Mouse (Mus musculus): Measurements from ENCODE around the gene Litaf. TPM values are rescaled to one million over a fixed set of nuclear protein-coding genes. Genes with fewer than 3 reads are reported as not detected.
A peak's percentile ranks its signal among the peaks of the same experiment; 100 is the strongest.

Litaf gene
- polyA plus RNA-seq, 1 experiment from 2014 or later = 69.5 TPM

DNA sequence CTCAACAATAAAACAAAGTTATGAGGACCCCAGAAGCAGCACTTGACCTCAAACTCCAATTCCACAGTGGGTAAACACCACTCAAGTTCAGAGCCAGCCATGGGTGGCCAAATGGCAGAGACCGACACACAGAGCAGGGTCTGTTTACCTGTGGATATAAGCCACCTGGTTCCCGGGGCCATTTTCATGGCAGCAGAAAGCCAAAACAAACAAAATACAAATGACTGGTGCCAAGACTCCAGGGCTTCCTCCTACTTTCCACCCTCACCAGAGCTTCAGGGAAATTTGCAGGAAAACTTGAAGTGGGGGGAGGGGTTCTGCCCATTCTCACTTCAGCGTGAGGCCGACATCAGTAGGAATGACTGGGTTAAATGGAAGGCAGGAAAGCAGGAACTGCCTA, 75.2 kb downstream of the Litaf start:
- ATAC-seq (ENCODE audit: low FRiP score, low TSS enrichment) = no peak
- DNase-seq (ENCODE audit: low spot score) = no peak
- Histone ChIP-seq H3K27ac (replicated peaks) (peak overlapping the region; percentile 97), H3K27me3 (ENCODE audit: control insufficient read depth, insufficient read depth, low read length) (no peaks in the 10 kb centered on the region), H3K4me3 (ENCODE audit: low read depth, low read length) (peak overlapping the region; percentile 85; the same call in 1 of the 2 replicates), H3K4me2 (replicated peaks; ENCODE audit: low read depth) (peak overlapping the region; percentile 74; the same call in 1 of the 2 replicates), H3K36me3 (ENCODE audit: control insufficient read depth, insufficient read depth, low read length) (0 out of 2 replicates have a peak, but pooled peaks cover 2% of the 10 kb centered on the region), H3K9me3 (ENCODE audit: control insufficient read depth, low read length) (no peaks in the 10 kb centered on the region), H3K9ac (ENCODE audit: low read length) (no peak overlapping the region), H3K4me1 (replicated peaks; ENCODE audit: control insufficient read depth, insufficient read depth) (no peaks in the 10 kb centered on the region)
- TF ChIP-seq EP300 (optimal IDR thresholded peaks at IDR 0.05) = no peak
- no peak for TF ChIP-seq CTCF (IDR thresholded peaks at IDR 0.05; ENCODE audit: low read depth)
- WGBS = 53% methylated on average over 4 of the region's 4 CpGs

DNA sequence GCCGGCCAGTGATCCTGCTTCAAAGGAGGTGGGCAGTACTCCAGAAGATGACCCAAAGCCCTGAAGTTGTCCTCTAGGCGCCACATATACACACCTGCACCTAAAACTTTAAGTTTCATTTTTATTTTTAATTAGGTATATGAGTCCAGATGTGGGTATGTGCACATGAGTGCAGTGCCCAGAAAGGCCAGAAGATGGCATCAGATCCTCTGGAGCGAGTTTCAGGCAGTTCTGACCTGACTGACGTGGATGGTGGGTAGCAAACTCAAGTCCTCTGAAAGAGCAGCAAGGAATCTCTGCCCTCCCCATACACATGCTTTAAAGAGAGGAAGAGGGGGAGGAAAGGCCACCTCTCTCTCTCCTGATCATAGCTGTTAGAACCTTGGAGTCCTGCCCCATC, 76.1 kb downstream of the Litaf start:
- H3K27ac ChIP-seq (replicated peaks) = no peak overlapping the region
- no peak overlapping the region for H3K4me3 ChIP-seq (ENCODE audit: low read depth, low read length)
- H3K9me3 ChIP-seq (ENCODE audit: control insufficient read depth, low read length) = no peaks in the 10 kb centered on the region
- H3K27me3 ChIP-seq (ENCODE audit: control insufficient read depth, insufficient read depth, low read length) = no peaks in the 10 kb centered on the region
- no peak for TF ChIP-seq EP300 (optimal IDR thresholded peaks at IDR 0.05)
- TF ChIP-seq CTCF (IDR thresholded peaks at IDR 0.05; ENCODE audit: low read depth) = peak; percentile 58
- no peaks in the 10 kb centered on the region for H3K4me1 ChIP-seq (replicated peaks; ENCODE audit: control insufficient read depth, insufficient read depth)
- H3K4me2 ChIP-seq (replicated peaks; ENCODE audit: low read depth) = no peak overlapping the region
- ATAC-seq (ENCODE audit: low FRiP score, low TSS enrichment) = no peak
- no peak overlapping the region for H3K9ac ChIP-seq (ENCODE audit: low read length)
- 0 out of 2 replicates have a peak, but pooled peaks cover 2% of the 10 kb centered on the region for H3K36me3 ChIP-seq (ENCODE audit: control insufficient read depth, insufficient read depth, low read length)
- 95% methylated on average over 4 of the region's 4 CpGs for WGBS
- peak; percentile 28 for DNase-seq (ENCODE audit: low spot score)

DNA sequence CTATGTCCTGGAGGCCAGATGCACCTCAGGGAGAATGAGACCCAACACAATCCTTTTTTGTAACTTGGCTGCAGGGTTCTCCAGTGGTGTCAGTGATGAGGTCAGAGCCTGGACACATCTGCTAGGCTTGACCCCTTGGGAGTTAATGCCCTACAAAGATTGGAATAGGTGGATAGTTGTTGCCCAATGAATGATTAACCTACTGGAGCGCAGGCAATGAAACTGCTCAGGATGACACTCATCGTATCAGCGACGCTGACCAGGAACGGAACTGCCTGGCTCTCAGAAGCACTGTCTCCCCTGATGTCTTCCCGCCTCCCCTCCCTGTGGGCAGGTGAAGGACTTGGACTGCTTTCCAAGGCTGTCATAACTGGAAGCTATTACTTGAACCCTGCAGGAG, 76.6 kb downstream of the Litaf start:
- TF ChIP-seq EP300 (optimal IDR thresholded peaks at IDR 0.05) (no peak), CTCF (IDR thresholded peaks at IDR 0.05; ENCODE audit: low read depth) (no peak)
- DNase-seq (ENCODE audit: low spot score) = no peak
- Histone ChIP-seq H3K9ac (ENCODE audit: low read length) (no peak overlapping the region), H3K4me1 (replicated peaks; ENCODE audit: control insufficient read depth, insufficient read depth) (no peaks in the 10 kb centered on the region), H3K4me3 (ENCODE audit: low read depth, low read length) (no peak overlapping the region), H3K4me2 (replicated peaks; ENCODE audit: low read depth) (no peak overlapping the region), H3K9me3 (ENCODE audit: control insufficient read depth, low read length) (no peaks in the 10 kb centered on the region), H3K27me3 (ENCODE audit: control insufficient read depth, insufficient read depth, low read length) (no peaks in the 10 kb centered on the region), H3K27ac (replicated peaks) (no peak overlapping the region), H3K36me3 (ENCODE audit: control insufficient read depth, insufficient read depth, low read length) (0 out of 2 replicates have a peak, but pooled peaks cover 2% of the 10 kb centered on the region)
- no peak for ATAC-seq (ENCODE audit: low FRiP score, low TSS enrichment)
- WGBS = 96% methylated on average over 6 of the region's 6 CpGs

DNA sequence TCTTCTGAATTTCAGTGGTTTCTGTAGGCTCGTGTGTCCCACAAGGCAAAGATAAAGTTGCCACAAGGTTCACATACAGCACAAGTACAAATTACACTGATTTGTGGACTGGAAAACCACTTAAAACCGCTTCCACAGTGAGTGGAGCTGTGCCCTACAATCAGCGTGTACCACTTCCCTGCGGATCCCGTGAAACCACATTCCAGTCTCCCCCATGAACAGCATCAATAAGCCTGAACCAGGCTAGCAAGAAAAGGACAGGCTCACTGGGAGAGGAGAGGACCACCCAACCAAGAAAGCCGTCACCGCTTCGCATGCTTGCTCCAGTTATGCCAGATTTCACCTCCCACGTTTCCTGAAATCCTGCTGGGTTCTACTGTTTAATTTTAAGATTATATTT, 77.7 kb downstream of the Litaf start:
- Histone ChIP-seq H3K27me3 (ENCODE audit: control insufficient read depth, insufficient read depth, low read length) (no peaks in the 10 kb centered on the region), H3K9me3 (ENCODE audit: control insufficient read depth, low read length) (no peaks in the 10 kb centered on the region), H3K36me3 (ENCODE audit: control insufficient read depth, insufficient read depth, low read length) (0 out of 2 replicates have a peak, but pooled peaks cover 2% of the 10 kb centered on the region), H3K4me1 (replicated peaks; ENCODE audit: control insufficient read depth, insufficient read depth) (no peaks in the 10 kb centered on the region), H3K27ac (replicated peaks) (peak overlapping the region; percentile 41), H3K4me3 (ENCODE audit: low read depth, low read length) (no peak overlapping the region), H3K9ac (ENCODE audit: low read length) (no peak overlapping the region), H3K4me2 (replicated peaks; ENCODE audit: low read depth) (no peak overlapping the region)
- no peak for ATAC-seq (ENCODE audit: low FRiP score, low TSS enrichment)
- WGBS = 70% methylated on average over 9 of the region's 9 CpGs
- DNase-seq (ENCODE audit: low spot score) = no peak
- TF ChIP-seq EP300 (optimal IDR thresholded peaks at IDR 0.05) (no peak), CTCF (IDR thresholded peaks at IDR 0.05; ENCODE audit: low read depth) (no peak)

DNA sequence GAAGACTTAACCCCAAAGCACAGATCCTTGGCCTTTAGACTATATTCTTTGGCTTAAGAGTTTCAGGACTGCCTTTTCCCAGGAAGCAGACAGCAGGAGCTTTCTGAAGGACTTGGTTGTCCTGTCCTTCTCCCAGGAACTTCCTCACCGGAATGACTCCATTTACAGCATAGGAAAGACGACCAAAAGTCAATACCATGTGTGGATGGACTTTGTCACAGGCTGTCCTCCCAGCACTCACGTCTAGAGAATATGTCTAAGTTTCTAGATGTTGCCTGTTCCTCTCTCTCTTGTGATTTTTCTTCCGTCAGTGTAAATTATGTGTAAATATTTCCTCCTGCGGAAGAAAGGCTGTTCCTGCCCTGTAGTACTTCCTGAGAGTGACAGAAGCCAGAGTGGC, 81.4 kb downstream of the Litaf start:
- DNase-seq (ENCODE audit: low spot score) (no peak), ATAC-seq (ENCODE audit: low FRiP score, low TSS enrichment) (no peak)
- no peak overlapping the region for H3K4me2 ChIP-seq (replicated peaks; ENCODE audit: low read depth)
- TF ChIP-seq CTCF (IDR thresholded peaks at IDR 0.05; ENCODE audit: low read depth) (no peak), EP300 (optimal IDR thresholded peaks at IDR 0.05) (no peak)
- no peak overlapping the region for H3K4me3 ChIP-seq (ENCODE audit: low read depth, low read length)
- no peaks in the 10 kb centered on the region for H3K4me1 ChIP-seq (replicated peaks; ENCODE audit: control insufficient read depth, insufficient read depth)
- H3K27me3 ChIP-seq (ENCODE audit: control insufficient read depth, insufficient read depth, low read length) = no peaks in the 10 kb centered on the region
- 38% methylated on average over 5 of the region's 5 CpGs for WGBS
- no peaks in the 10 kb centered on the region for H3K9me3 ChIP-seq (ENCODE audit: control insufficient read depth, low read length)
- H3K27ac ChIP-seq (replicated peaks) = no peak overlapping the region
- no peaks in the 10 kb centered on the region for H3K36me3 ChIP-seq (ENCODE audit: control insufficient read depth, insufficient read depth, low read length)
- no peak overlapping the region for H3K9ac ChIP-seq (ENCODE audit: low read length)

DNA sequence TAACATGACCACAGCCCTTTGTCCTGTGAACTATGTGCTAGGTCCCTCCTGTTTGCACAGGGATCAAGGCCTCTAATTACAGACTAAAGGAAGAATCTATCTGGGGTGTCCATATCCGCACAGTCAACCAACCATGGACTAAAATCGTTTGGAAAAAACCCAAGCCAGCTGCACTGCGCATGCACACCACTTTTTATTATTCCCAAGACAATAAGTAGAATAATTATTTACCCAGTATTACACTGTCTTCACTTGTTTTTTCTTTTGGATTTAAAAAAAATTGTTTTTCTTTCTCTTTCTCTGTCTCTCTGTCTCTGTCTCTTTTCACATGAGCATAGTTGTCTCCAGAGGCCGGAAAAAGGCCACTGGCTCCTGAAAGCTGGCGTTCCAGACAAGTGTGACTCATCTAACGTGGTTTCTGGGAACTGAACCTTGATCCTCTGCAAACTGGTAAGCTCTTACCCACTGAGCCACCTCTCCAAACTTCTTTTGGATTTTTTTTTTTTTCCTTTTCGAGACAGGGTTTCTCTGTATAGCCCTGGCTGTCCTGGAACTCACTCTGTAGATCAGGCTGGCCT, 84.4 kb downstream of the Litaf start:
- ATAC-seq (ENCODE audit: low FRiP score, low TSS enrichment) (no peak), DNase-seq (ENCODE audit: low spot score) (no peak)
- WGBS = 46% methylated on average over 7 of the region's 7 CpGs
- TF ChIP-seq EP300 (optimal IDR thresholded peaks at IDR 0.05) = no peak
- TF ChIP-seq CTCF (IDR thresholded peaks at IDR 0.05; ENCODE audit: low read depth) = no peak
- Histone ChIP-seq H3K36me3 (ENCODE audit: control insufficient read depth, insufficient read depth, low read length) (no peaks in the 10 kb centered on the region), H3K4me1 (replicated peaks; ENCODE audit: control insufficient read depth, insufficient read depth) (no peaks in the 10 kb centered on the region), H3K9ac (ENCODE audit: low read length) (no peak overlapping the region), H3K4me2 (replicated peaks; ENCODE audit: low read depth) (no peak overlapping the region), H3K27me3 (ENCODE audit: control insufficient read depth, insufficient read depth, low read length) (no peaks in the 10 kb centered on the region), H3K4me3 (ENCODE audit: low read depth, low read length) (no peak overlapping the region), H3K27ac (replicated peaks) (no peak overlapping the region), H3K9me3 (ENCODE audit: control insufficient read depth, low read length) (no peaks in the 10 kb centered on the region)

Data from stomach, postnatal 0 days (tissue).